Mouse (Mus musculus): ENCODE data around the gene Fbxl16.

DNA sequence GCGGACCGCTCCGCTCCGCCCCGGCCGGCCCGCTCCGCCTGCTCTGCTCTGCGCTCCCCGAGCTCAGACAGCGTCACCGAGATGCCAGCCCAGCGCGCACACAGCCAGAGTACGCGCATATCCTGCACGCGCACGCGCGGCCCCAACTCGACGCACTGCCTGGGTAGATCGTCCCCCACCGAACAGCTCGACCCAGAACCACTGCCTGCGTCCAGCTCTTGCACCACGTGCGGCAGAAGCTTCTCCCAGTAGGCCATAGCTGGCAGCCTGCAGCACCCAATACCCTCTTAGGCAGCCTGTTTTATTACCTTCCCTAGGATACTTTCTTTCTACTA is 28.2 kb downstream of the Fbxl16 start, which contains the start of gene Rhbdl1:
- TF ChIP-seq ZKSCAN1 (IDR thresholded peaks at IDR 0.05; ENCODE audit: borderline replicate concordance, low read depth, low read length), result no peak
- TF ChIP-seq CTCF (conservative IDR thresholded peaks at IDR 0.05 in 1 of 2, IDR thresholded peaks at IDR 0.05 in 1 of 2; ENCODE audit: low read depth in 2 of 2, low read length in 2 of 2), result no peak
- TF ChIP-seq USF2 (conservative IDR thresholded peaks at IDR 0.05; ENCODE audit: low read depth, low read length), result no peak
- no peak for TF ChIP-seq MAFK (IDR thresholded peaks at IDR 0.05; ENCODE audit: insufficient replicate concordance, low read length)
- no peak for TF ChIP-seq TBP (conservative IDR thresholded peaks at IDR 0.05; ENCODE audit: low read depth, low read length)
- TF ChIP-seq TCF12 (IDR thresholded peaks at IDR 0.05; ENCODE audit: low read depth, low read length), result no peak

All from CH12.LX (cell line).